Mouse (Mus musculus) ovary, postnatal 10 days (tissue): Measurements from ENCODE around the gene Dpp6.

ENCODE experiments used
- DNase-seq: peaks from one replicate; pipeline ENCODE4 v3.0.0; 2022; ENCODE audit warnings: low spot score

Dpp6 gene

DNA sequence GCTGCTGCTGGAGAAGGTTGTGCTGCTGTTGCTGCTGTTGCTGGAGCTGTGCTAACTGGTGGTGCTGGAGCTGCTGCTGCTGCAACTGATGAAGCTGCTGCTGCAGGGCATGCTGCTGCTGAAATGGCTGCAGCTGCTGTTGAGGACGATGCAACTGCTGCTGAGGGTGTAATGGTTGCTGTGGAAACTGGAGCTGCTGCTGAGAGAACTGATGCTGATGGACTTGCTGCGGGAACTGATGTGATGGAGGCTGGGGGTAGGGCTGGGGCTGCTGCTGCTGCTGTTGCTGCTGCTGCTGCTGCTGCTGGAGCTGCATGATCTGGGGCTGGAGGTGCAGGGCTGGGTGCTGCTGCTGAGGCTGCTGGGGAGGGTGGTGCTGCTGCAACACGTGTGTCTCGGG lies 948.8 kb downstream of the Dpp6 start:
- DNase-seq: no peak

- DNase-seq: no peak
These were observed 950.9 kb downstream of the Dpp6 start for GRCm38 (mm10) chr5:27767948-27768347.
